Mouse (Mus musculus): Measurements from ENCODE around the gene Nrxn2.

GRCm38 (mm10) chr19:6493219-6493618, 74.7 kb downstream of the Nrxn2 start:
- TF ChIP-seq CTCF (IDR thresholded peaks at IDR 0.05; ENCODE audit: control insufficient read depth, insufficient read depth, insufficient read length) (no peak), MAX (IDR thresholded peaks at IDR 0.05) (no peak), MYOD1 (IDR thresholded peaks at IDR 0.05; ENCODE audit: control insufficient read depth, insufficient read length, low read depth) (no peak), CEBPB (IDR thresholded peaks at IDR 0.05; ENCODE audit: low read depth) (no peak), MYOG (IDR thresholded peaks at IDR 0.05; ENCODE audit: control insufficient read depth, extremely low read depth, insufficient read length) (no peak), FOSL1 (IDR thresholded peaks at IDR 0.05; ENCODE audit: insufficient read depth, low read length, poor library complexity, severe bottlenecking) (no peak)
